In the genomic region with DNA sequence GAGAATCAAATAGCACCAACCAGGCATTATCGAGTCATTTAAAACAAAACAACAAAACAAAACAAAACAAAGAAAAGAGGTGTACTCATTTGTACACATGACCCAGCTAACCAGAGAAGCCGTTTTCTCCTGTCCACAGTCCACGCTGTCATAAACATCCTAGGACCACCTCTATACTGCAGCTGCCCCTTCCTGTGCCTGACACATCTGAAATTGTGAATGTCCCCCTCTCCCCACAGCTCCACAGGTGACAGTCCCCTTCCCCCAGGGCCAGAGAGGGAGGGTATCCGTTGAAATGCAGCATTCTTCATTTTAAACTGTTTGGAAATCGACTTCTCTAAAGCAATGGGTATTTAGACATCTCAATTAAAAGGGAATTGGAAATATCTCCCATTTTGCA, we compare ENCODE assay signal across 15 mouse cellular contexts.
DNase-seq lines count a peak whose midpoint lies in the region; ATAC-seq and TF ChIP-seq lines count a peak whose summit lies in the region.
"Had no signal": no experiment of that assay in that cellular context is flagged by ENCODE, and none has a peak within 500 bp of the region (broad histone marks: within the 10 kb centered on the region; RNA-seq: fewer than 3 reads in every experiment).

No protein-coding gene starts in this region.

- no peak overlapping the region for H3K4me2 ChIP-seq in midbrain, postnatal 0 days (ENCODE audit: low read depth, low read length, poor library complexity, severe bottlenecking)
- H3K4me2 ChIP-seq in forebrain, embryonic 12.5 days, result 0 out of 2 replicates have a peak overlapping the region, but pooled peaks have one; percentile 11
- H3K4me2 ChIP-seq in forebrain, postnatal 0 days (ENCODE audit: low read depth), result no peak overlapping the region
- H3K4me2 ChIP-seq in hindbrain, postnatal 0 days (ENCODE audit: low read depth, low read length), result no peak overlapping the region
- H3K4me2 ChIP-seq: heart, embryonic 11.5 days had no signal

- H3K9ac ChIP-seq in midbrain, postnatal 0 days (replicated peaks; ENCODE audit: low read length, poor library complexity, severe bottlenecking), result no peak overlapping the region
- H3K9ac ChIP-seq in forebrain, embryonic 12.5 days, result no peak overlapping the region
- H3K9ac ChIP-seq in forebrain, postnatal 0 days, result no peak overlapping the region
- no peak overlapping the region for H3K9ac ChIP-seq in hindbrain, postnatal 0 days (replicated peaks; ENCODE audit: low read length)
- H3K9ac ChIP-seq: liver, postnatal 0 days had no signal

- no peaks in the 10 kb centered on the region for H3K27me3 ChIP-seq in midbrain, embryonic 10.5 days (ENCODE audit: low read depth, poor library complexity, severe bottlenecking)
- no peaks in the 10 kb centered on the region for H3K27me3 ChIP-seq in midbrain, postnatal 0 days (ENCODE audit: insufficient read depth, low read length)
- H3K27me3 ChIP-seq in forebrain, embryonic 12.5 days, result 0 out of 2 replicates have a peak, but pooled peaks cover 5% of the 10 kb centered on the region
- H3K27me3 ChIP-seq in forebrain, postnatal 0 days (ENCODE audit: insufficient read depth, low read length), result peaks cover 7% of the 10 kb centered on the region; the same call in 1 of the 2 replicates
- 0 out of 2 replicates have a peak, but pooled peaks cover 4% of the 10 kb centered on the region for H3K27me3 ChIP-seq in hindbrain, postnatal 0 days (ENCODE audit: insufficient read depth, low read length)

- WGBS in midbrain, embryonic 10.5 days, result 12% methylated on average over 5 of the region's 5 CpGs
- 14% methylated on average over 5 of the region's 5 CpGs for WGBS in midbrain, postnatal 0 days
- 7% methylated on average over 5 of the region's 5 CpGs for WGBS in forebrain, embryonic 12.5 days
- 12% methylated on average over 5 of the region's 5 CpGs for WGBS in forebrain, postnatal 0 days
- 22% methylated on average over 5 of the region's 5 CpGs for WGBS in hindbrain, postnatal 0 days

- H3K4me3 ChIP-seq in midbrain, embryonic 10.5 days, result no peak overlapping the region
- H3K4me3 ChIP-seq in midbrain, postnatal 0 days (ENCODE audit: low read depth, low read length), result no peak overlapping the region
- H3K4me3 ChIP-seq in forebrain, embryonic 12.5 days (replicated peaks), result no peak overlapping the region
- no peak overlapping the region for H3K4me3 ChIP-seq in forebrain, postnatal 0 days (ENCODE audit: low read depth, low read length)
- no peak overlapping the region for H3K4me3 ChIP-seq in hindbrain, postnatal 0 days (ENCODE audit: low read length)

- H3K36me3 ChIP-seq in midbrain, embryonic 10.5 days, result no peaks in the 10 kb centered on the region
- H3K36me3 ChIP-seq in midbrain, postnatal 0 days (ENCODE audit: insufficient read depth, low read length), result no peaks in the 10 kb centered on the region
- no peaks in the 10 kb centered on the region for H3K36me3 ChIP-seq in forebrain, embryonic 12.5 days (replicated peaks)
- no peaks in the 10 kb centered on the region for H3K36me3 ChIP-seq in forebrain, postnatal 0 days (ENCODE audit: insufficient read depth)
- H3K36me3 ChIP-seq in hindbrain, postnatal 0 days (ENCODE audit: insufficient read depth, low read length), result no peaks in the 10 kb centered on the region

- no peak for DNase-seq in midbrain, embryonic 10.5 days (ENCODE audit: low spot score)
- no peak for DNase-seq in midbrain, postnatal 0 days (ENCODE audit: low spot score)
- no peak for DNase-seq in forebrain, postnatal 0 days
- DNase-seq in hindbrain, postnatal 0 days (ENCODE audit: low spot score), result no peak
- DNase-seq in frontal cortex, postnatal 14 days (ENCODE audit: low spot score in 2 of 2), result no peak
- no peak for DNase-seq in retina, embryonic 14.5 days (ENCODE audit: low spot score)
- DNase-seq: cerebellum, adult 9-11 months; gastrocnemius, postnatal 25 days; kidney, postnatal 36 days; liver; liver, postnatal 0 days had no signal

- peaks cover 59% of the 10 kb centered on the region for H3K4me1 ChIP-seq in midbrain, embryonic 10.5 days
- H3K4me1 ChIP-seq in midbrain, postnatal 0 days (ENCODE audit: insufficient read depth, low read length), result no peaks in the 10 kb centered on the region
- peaks cover 42% of the 10 kb centered on the region for H3K4me1 ChIP-seq in forebrain, embryonic 12.5 days
- no peaks in the 10 kb centered on the region for H3K4me1 ChIP-seq in forebrain, postnatal 0 days (ENCODE audit: insufficient read depth)
- H3K4me1 ChIP-seq in hindbrain, postnatal 0 days (ENCODE audit: insufficient read depth, low read length), result no peaks in the 10 kb centered on the region

- no peaks in the 10 kb centered on the region for H3K9me3 ChIP-seq in midbrain, embryonic 10.5 days (replicated peaks)
- no peaks in the 10 kb centered on the region for H3K9me3 ChIP-seq in midbrain, postnatal 0 days (ENCODE audit: low read length)
- no peaks in the 10 kb centered on the region for H3K9me3 ChIP-seq in forebrain, embryonic 12.5 days
- no peaks in the 10 kb centered on the region for H3K9me3 ChIP-seq in forebrain, postnatal 0 days (ENCODE audit: low read length)
- no peaks in the 10 kb centered on the region for H3K9me3 ChIP-seq in hindbrain, postnatal 0 days (ENCODE audit: low read length)

- TF ChIP-seq CTCF in midbrain, postnatal 0 days (IDR thresholded peaks at IDR 0.05), result no peak
- no peak for TF ChIP-seq CTCF in forebrain, postnatal 0 days (IDR thresholded peaks at IDR 0.05; ENCODE audit: low read depth)
- TF ChIP-seq CTCF in hindbrain, postnatal 0 days (IDR thresholded peaks at IDR 0.05; ENCODE audit: low read depth), result no peak

- no peak for ATAC-seq in midbrain, postnatal 0 days (ENCODE audit: low FRiP score)
- ATAC-seq in forebrain, embryonic 12.5 days (ENCODE audit: low FRiP score), result peak; percentile 72
- ATAC-seq in forebrain, postnatal 0 days, result no peak
- no peak for ATAC-seq in hindbrain, postnatal 0 days
- no peak for ATAC-seq in monocyte, adult 5-6 weeks (replicated peaks; ENCODE audit: insufficient number of reproducible peaks, low FRiP score, low TSS enrichment, poor library complexity, severe bottlenecking)
- ATAC-seq: intestine, embryonic 16.5 days; liver, postnatal 0 days had no signal

- peak overlapping the region; percentile 77 for H3K27ac ChIP-seq in midbrain, embryonic 10.5 days (replicated peaks)
- no peak overlapping the region for H3K27ac ChIP-seq in midbrain, postnatal 0 days (ENCODE audit: low read depth, low read length)
- peak overlapping the region; percentile 75 for H3K27ac ChIP-seq in forebrain, embryonic 12.5 days
- H3K27ac ChIP-seq in forebrain, postnatal 0 days (ENCODE audit: low read depth, low read length), result 0 out of 2 replicates have a peak overlapping the region, but pooled peaks have one; percentile 29
- peak overlapping the region; percentile 22; the same call in 1 of the 2 replicates for H3K27ac ChIP-seq in hindbrain, postnatal 0 days
